Mouse (Mus musculus) neural tube, embryonic 12.5 days (tissue): ENCODE results near the gene Inca1. TPM values are rescaled to one million over a fixed set of nuclear protein-coding genes. Genes with fewer than 3 reads are reported as not detected.
A peak's percentile ranks its signal among the peaks of the same experiment; 100 is the strongest.

Source experiments
- ATAC-seq: fragments of 200-750 bp; cut with Nextera tagmentation; 2 replicates; pipeline ENCODE4 v1.8.0; 2017; ENCODE audit warnings: low read depth, mild to moderate bottlenecking, moderate TSS enrichment, moderate library complexity; ENCODE audit not compliant: low FRiP score
- H3K27ac ChIP-seq: fragments of 300-500 bp; sonication (generic); 2 replicates; pipeline ENCODE4 v1.5.1; 2016
- H3K27me3 ChIP-seq: fragments of 300-500 bp; sonication (generic); replicated peaks from 2 replicates; pipeline ENCODE4 v1.6.1; 2016; ENCODE audit warnings: mild to moderate bottlenecking
- H3K36me3 ChIP-seq: fragments of 300-500 bp; sonication (generic); 2 replicates; pipeline ENCODE4 v1.6.1; 2016; ENCODE audit warnings: mild to moderate bottlenecking
- H3K4me1 ChIP-seq: fragments of 300-500 bp; sonication (generic); 2 replicates; pipeline ENCODE4 v1.6.1; 2016
- H3K4me2 ChIP-seq: fragments of 300-500 bp; sonication (generic); replicated peaks from 2 replicates; pipeline ENCODE4 v1.6.1; 2016; ENCODE audit warnings: mild to moderate bottlenecking
- H3K4me3 ChIP-seq: fragments of 300-500 bp; sonication (generic); 2 replicates; pipeline ENCODE4 v1.5.1; 2016
- H3K9ac ChIP-seq: fragments of 300-500 bp; sonication (generic); 2 replicates; pipeline ENCODE4 v1.6.1; 2016; ENCODE audit warnings: mild to moderate bottlenecking
- H3K9me3 ChIP-seq: fragments of 300-500 bp; sonication (generic); 2 replicates; pipeline ENCODE4 v1.6.1; 2016; ENCODE audit warnings: mild to moderate bottlenecking
- WGBS: fragments of 180-500 bp; shearing (Covaris S2); methylation state at CpG from one replicate; pipeline ENCODE4 v1.1.7; 2016; 5-methylcytosine and 5-hydroxymethylcytosine counted together
- microRNA-seq: library from miRNA; unstranded; fragments of <30 nt; microRNA quantifications from one replicate; pipeline ENCODE4, GENCODE M21; 2017
- polyA plus RNA-seq: library from polyadenylated mRNA; unstranded; fragments of >200 nt; fragmentation: Nextera tagmentation; extraction: Ambion mirVana; gene quantifications from 2 replicates; pipeline ENCODE4 v1.2.1, GENCODE M21; 2016

Gene Inca1
- polyA plus RNA-seq, 1 experiment from 2014 or later, result 0.71 TPM

GRCm38 (mm10) chr11:70646691-70647650 lies 53.0 kb downstream of the Inca1 start, which contains the start of the genes Rnf167 and Slc25a11:
Gene Rnf167, plus strand, starts transcription at chr11:70647235.
Gene Slc25a11, minus strand, starts transcription at chr11:70647479.
- Histone ChIP-seq H3K4me1 (peaks cover 41% of the 10 kb centered on the region), H3K36me3 (peaks cover 56% of the 10 kb centered on the region), H3K27me3 (no peaks in the 10 kb centered on the region), H3K4me3 (peak within 1 kb of the TSS; percentile 70), H3K4me2 (peak within 1 kb of the TSS; percentile 99), H3K9me3 (no peaks in the 10 kb centered on the region), H3K27ac (peak within 1 kb of the TSS; percentile 88), H3K9ac (peak within 1 kb of the TSS; percentile 86)
- under 1% methylated on average over 63 of the region's 63 CpGs for WGBS
- peak; percentile 86 for ATAC-seq

- Histone ChIP-seq H3K27me3 (no peaks in the 10 kb centered on the region), H3K9me3 (no peaks in the 10 kb centered on the region), H3K4me1 (peaks cover 38% of the 10 kb centered on the region), H3K4me2 (peak overlapping the region; percentile 86), H3K27ac (0 out of 2 replicates have a peak overlapping the region, but pooled peaks have one; percentile 59), H3K36me3 (peaks cover 50% of the 10 kb centered on the region), H3K9ac (peak overlapping the region; percentile 81), H3K4me3 (peak overlapping the region; percentile 67)
- ATAC-seq, result peak; percentile 5; the same call in 1 of the 2 replicates
- WGBS, result 21% methylated on average over 3 of the region's 3 CpGs
Measured at GRCm38 (mm10) chr11:70646259-70646555, 53.7 kb downstream of the Inca1 start.

- Histone ChIP-seq H3K27ac (no peak overlapping the region), H3K36me3 (peaks cover 44% of the 10 kb centered on the region), H3K27me3 (no peaks in the 10 kb centered on the region; the same call in 1 of the 2 replicates), H3K9ac (peak overlapping the region; percentile 81), H3K4me3 (peak overlapping the region; percentile 67), H3K4me1 (peaks cover 33% of the 10 kb centered on the region), H3K9me3 (no peaks in the 10 kb centered on the region), H3K4me2 (peak overlapping the region; percentile 86)
- ATAC-seq, result no peak
- 93% methylated on average over 12 of the region's 12 CpGs for WGBS
Measured at GRCm38 (mm10) chr11:70645461-70646258, 54.3 kb downstream of the Inca1 start.

GRCm38 (mm10) chr11:70644564-70645103 lies 55.3 kb downstream of the Inca1 start:
- Histone ChIP-seq H3K9me3 (no peaks in the 10 kb centered on the region), H3K9ac (0 out of 2 replicates have a peak overlapping the region, but pooled peaks have one; percentile 21), H3K4me2 (no peak overlapping the region), H3K4me3 (no peak overlapping the region), H3K27ac (no peak overlapping the region), H3K4me1 (peaks cover 32% of the 10 kb centered on the region), H3K27me3 (no peaks in the 10 kb centered on the region; the same call in 1 of the 2 replicates), H3K36me3 (peaks cover 34% of the 10 kb centered on the region)
- ATAC-seq, result no peak
- WGBS, result 96% methylated on average over 8 of the region's 8 CpGs

- H3K27ac ChIP-seq, result no peak overlapping the region
- peaks cover 26% of the 10 kb centered on the region for H3K36me3 ChIP-seq
- no peak overlapping the region for H3K4me2 ChIP-seq
- no peak overlapping the region for H3K9ac ChIP-seq
- peaks cover 19% of the 10 kb centered on the region for H3K4me1 ChIP-seq
- H3K9me3 ChIP-seq, result no peaks in the 10 kb centered on the region
- H3K4me3 ChIP-seq, result no peak overlapping the region
- 92% methylated on average over 6 of the region's 6 CpGs for WGBS
- H3K27me3 ChIP-seq, result no peaks in the 10 kb centered on the region; the same call in 1 of the 2 replicates
- ATAC-seq, result no peak
Measured at GRCm38 (mm10) chr11:70643051-70643450, 56.9 kb downstream of the Inca1 start.

- no peak overlapping the region for H3K27ac ChIP-seq
- no peak for ATAC-seq
- WGBS, result 86% methylated on average over 7 of the region's 7 CpGs
- H3K4me1 ChIP-seq, result peaks cover 13% of the 10 kb centered on the region
- peaks cover 26% of the 10 kb centered on the region for H3K36me3 ChIP-seq
- H3K9me3 ChIP-seq, result no peaks in the 10 kb centered on the region
- no peak overlapping the region for H3K4me2 ChIP-seq
- no peak overlapping the region for H3K9ac ChIP-seq
- H3K27me3 ChIP-seq, result no peaks in the 10 kb centered on the region; the same call in 1 of the 2 replicates
- no peak overlapping the region for H3K4me3 ChIP-seq
Measured at GRCm38 (mm10) chr11:70641241-70641640, 58.7 kb downstream of the Inca1 start.

GRCm38 (mm10) chr11:70639976-70640375 lies 60.0 kb downstream of the Inca1 start:
- 84% methylated on average over 8 of the region's 8 CpGs for WGBS

GRCm38 (mm10) chr11:70638714-70639278 lies 61.2 kb downstream of the Inca1 start, which contains the start of gene Gp1ba:
Gene Gp1ba, plus strand, starts transcription at chr11:70639122.
- H3K9me3 ChIP-seq, result no peaks in the 10 kb centered on the region
- H3K9ac ChIP-seq, result no peak within 1 kb of the TSS
- no peak for ATAC-seq
- H3K36me3 ChIP-seq, result peaks cover 8% of the 10 kb centered on the region; the same call in 1 of the 2 replicates
- 59% methylated on average over 5 of the region's 5 CpGs for WGBS
- H3K4me1 ChIP-seq, result no peaks in the 10 kb centered on the region
- H3K4me2 ChIP-seq, result no peak within 1 kb of the TSS
- no peak within 1 kb of the TSS for H3K4me3 ChIP-seq
- H3K27me3 ChIP-seq, result no peaks in the 10 kb centered on the region; the same call in 1 of the 2 replicates
- H3K27ac ChIP-seq, result no peak within 1 kb of the TSS

More at GRCm38 (mm10) chr11:70639976-70640375, 60.0 kb downstream of the Inca1 start:
- Histone ChIP-seq H3K4me2 (no peak overlapping the region), H3K9ac (no peak overlapping the region), H3K9me3 (no peaks in the 10 kb centered on the region), H3K36me3 (peaks cover 18% of the 10 kb centered on the region), H3K27ac (no peak overlapping the region), H3K27me3 (no peaks in the 10 kb centered on the region; the same call in 1 of the 2 replicates), H3K4me1 (0 out of 2 replicates have a peak, but pooled peaks cover under 1% of the 10 kb centered on the region), H3K4me3 (no peak overlapping the region)
- no peak for ATAC-seq

Small RNAs within 50 kb of the gene (microRNA-seq; reads per million reads assigned to microRNA genes)
- gene Mir6925, result not detected

Other genes starting within 250 kb of the Inca1 start
- 35.8 and 38.8 TPM in 2 replicates for gene Med11, start 248.2 kb downstream of the Inca1 start, polyA plus RNA-seq
- gene Zmynd15, start 240.7 kb downstream of the Inca1 start, polyA plus RNA-seq, result 0.34 and 0.63 TPM in 2 replicates
- gene Cxcl16, start 240.2 kb downstream of the Inca1 start, polyA plus RNA-seq, result 3.5 and 3.9 TPM in 2 replicates
- not detected in 2 replicates for gene Tm4sf5, start 194.9 kb downstream of the Inca1 start, polyA plus RNA-seq
- gene Vmo1, start 185.5 kb downstream of the Inca1 start, polyA plus RNA-seq, result not detected in 2 replicates
- 0.22 and 0.42 TPM in 2 replicates for gene Gltpd2, start 181.0 kb downstream of the Inca1 start, polyA plus RNA-seq
- gene Psmb6, start 174.8 kb downstream of the Inca1 start, polyA plus RNA-seq, result 779 and 832 TPM in 2 replicates
- gene Gm40193, start 167.2 kb downstream of the Inca1 start, polyA plus RNA-seq, result not detected in 2 replicates
- 4.7 and 5.8 TPM in 2 replicates for gene Pld2, start 160.1 kb downstream of the Inca1 start, polyA plus RNA-seq
- gene Mink1, start 137.3 kb downstream of the Inca1 start, polyA plus RNA-seq, result 15.8 and 16.6 TPM in 2 replicates
- gene 4930544D05Rik, start 84.3 kb downstream of the Inca1 start, polyA plus RNA-seq, result not detected in 2 replicates
- not detected in 2 replicates for gene Chrne, start 80.9 kb downstream of the Inca1 start, polyA plus RNA-seq
- 0.26 and 0.49 TPM in 2 replicates for gene Gp1ba, start 61.0 kb downstream of the Inca1 start, polyA plus RNA-seq
- gene Rnf167, start 52.9 kb downstream of the Inca1 start, polyA plus RNA-seq, result 91.0 and 101 TPM in 2 replicates
- gene Slc25a11, start 52.7 kb downstream of the Inca1 start, polyA plus RNA-seq, result 152 TPM in 2 replicates
- 1,155 and 1,157 TPM in 2 replicates for gene Pfn1, start 45.5 kb downstream of the Inca1 start, polyA plus RNA-seq
- gene Eno3, start 43.0 kb downstream of the Inca1 start, polyA plus RNA-seq, result 19.3 and 20.1 TPM in 2 replicates
- gene Spag7, start 30.7 kb downstream of the Inca1 start, polyA plus RNA-seq, result 154 and 158 TPM in 2 replicates
- 15.2 and 16.7 TPM in 2 replicates for gene Camta2, start 12.1 kb downstream of the Inca1 start, polyA plus RNA-seq
- gene Kif1c, start 393 bp upstream of the Inca1 start, polyA plus RNA-seq, result 2.3 and 2.8 TPM in 2 replicates
- 10.9 and 12.4 TPM in 2 replicates for gene Zfp3, start 64.1 kb upstream of the Inca1 start, polyA plus RNA-seq
- not detected in 2 replicates for gene Scimp, start 112.4 kb upstream of the Inca1 start, polyA plus RNA-seq
- 58.7 and 62.1 TPM in 2 replicates for gene Rabep1, start 144.6 kb upstream of the Inca1 start, polyA plus RNA-seq